Mouse (Mus musculus) layer of hippocampus, postnatal 10 days (tissue): ENCODE results near the gene Gpx8. TPM values are rescaled to one million over a fixed set of nuclear protein-coding genes. Genes with fewer than 3 reads are reported as not detected.
"Not testable (repeated sequence)": the region's sequence is repeated elsewhere in the genome, so short reads cannot be mapped to it uniquely, and the experiment has no call there.

Experiments used
- DNase-seq, 2 experiments: peaks; one replicate each; pipeline ENCODE4 v3.0.0; 2021; ENCODE audit warnings: low spot score in 2 of 2
- microRNA-seq, 2 experiments: library from miRNA; unstranded; fragments of <30 nt; microRNA quantifications; one replicate each; pipeline ENCODE4 v1.2.0; 2021
- total RNA-seq, 2 experiments: library from RNA; stranded (reverse); gene quantifications; 2 replicates each; pipeline ENCODE4 v1.2.3; 2021

The Gpx8 gene
- total RNA-seq, 2 experiments from 2014 or later: 15.5 to 18.5 TPM

- no peak for DNase-seq
Measured at GRCm38 (mm10) chr13:113031351-113031750, 14.9 kb downstream of the Gpx8 start.

- no peak for DNase-seq
Measured at GRCm38 (mm10) chr13:113023274-113024143, 22.7 kb downstream of the Gpx8 start.

- DNase-seq: no peak
Measured at GRCm38 (mm10) chr13:113022467-113022866, 23.7 kb downstream of the Gpx8 start.

- DNase-seq: no peak
Measured at GRCm38 (mm10) chr13:113021521-113021920, 24.7 kb downstream of the Gpx8 start.

GRCm38 (mm10) chr13:113013174-113013953, 32.8 kb downstream of the Gpx8 start:
- DNase-seq: not testable (repeated sequence)

- DNase-seq: no peak
Measured at GRCm38 (mm10) chr13:113012683-113013082, 33.5 kb downstream of the Gpx8 start.

- DNase-seq: no peak
Measured at GRCm38 (mm10) chr13:113000576-113001318, 45.5 kb downstream of the Gpx8 start.

GRCm38 (mm10) chr13:113000090-113000489, 46.1 kb downstream of the Gpx8 start:
- DNase-seq: no peak

- peak; percentile 18 to 46 for DNase-seq
Measured at GRCm38 (mm10) chr13:112998427-112999201, 47.6 kb downstream of the Gpx8 start.

- no peak for DNase-seq
Measured at GRCm38 (mm10) chr13:112997369-112997768, 48.8 kb downstream of the Gpx8 start.

GRCm38 (mm10) chr13:112996407-112996806, 49.8 kb downstream of the Gpx8 start:
- DNase-seq: no peak

- DNase-seq: peak; percentile 59 to 68
Measured at GRCm38 (mm10) chr13:112994191-112994590, 52.0 kb downstream of the Gpx8 start.

- no peak for DNase-seq
Measured at GRCm38 (mm10) chr13:112993531-112994152, 52.6 kb downstream of the Gpx8 start, which contains the start of gene Mcidas. TSS of gene Mcidas (plus strand) at chr13:112993845.

Small RNAs within 50 kb of the gene (microRNA-seq; reads per million reads assigned to microRNA genes)
- gene Mir449a (1,522 to 2,294 reads per million in 2 experiments), gene Mir449b (0 to 0.59 reads per million in 2 experiments), gene Mir449c (2.2 to 3.5 reads per million in 2 experiments)

Other genes with a start within 250 kb of the Gpx8 start
- gene Plpp1, start 245.6 kb downstream of the Gpx8 start, total RNA-seq: 10 to 100 TPM; 35.2 to 35.5 TPM
- 10 to 100 TPM; 41.9 to 42.6 TPM for gene Mtrex, start 119.0 kb downstream of the Gpx8 start, total RNA-seq
- gene Dhx29, start 119.0 kb downstream of the Gpx8 start, total RNA-seq: 10 to 100 TPM; 24.7 to 25.5 TPM
- 1 to 10 TPM; 1.4 to 1.7 TPM for gene Ccno, start 58.6 kb downstream of the Gpx8 start, total RNA-seq
- under 1 TPM; 0.36 to 0.48 TPM for gene Mcidas, start 52.6 kb downstream of the Gpx8 start, total RNA-seq
- gene Cdc20b, start 11.3 kb downstream of the Gpx8 start, total RNA-seq: under 1 TPM in 1 of 2 experiments, not detected in 1; 0.30 TPM
- not detected for gene Gzma, start 54.6 kb upstream of the Gpx8 start, total RNA-seq
- gene Esm1, start 163.2 kb upstream of the Gpx8 start, total RNA-seq: 1 to 10 TPM in 1 of 2 experiments, under 1 TPM in 1; 0.56 to 1.2 TPM
- under 1 TPM in 1 of 2 experiments, not detected in 1; 0.25 TPM for gene Gzmk, start 179.5 kb upstream of the Gpx8 start, total RNA-seq
- 1 to 10 TPM; 1.8 to 2.3 TPM for gene BC067074, start 246.7 kb upstream of the Gpx8 start, total RNA-seq